Mouse (Mus musculus) Patski (cell line): ENCODE data around the gene Ppp3r1. TPM values are rescaled to one million over a fixed set of nuclear protein-coding genes. Genes with fewer than 3 reads are reported as not detected.
"Not testable (repeated sequence)": the region's sequence is repeated elsewhere in the genome, so short reads cannot be mapped to it uniquely, and the experiment has no call there.

Experiments used
- ATAC-seq: fragments of 100-300 bp; one replicate; pipeline ENCODE4 v1.8.0; 2021
- CTCF ChIA-PET: fragments of 350-600 bp; sonication (Branson Sonifier 250); formaldehyde crosslinking; loops from one replicate; lab custom pipeline; 2022; ENCODE audit warnings: inconsistent platforms; lab: Charles Lee
- POLR2A ChIA-PET: fragments of 350-600 bp; sonication (Branson Sonifier 250); formaldehyde crosslinking; loops from one replicate; lab custom pipeline; 2022; ENCODE audit warnings: antibody characterized with exemption, inconsistent platforms; lab: Charles Lee
- DNase-seq: peaks from one replicate; pipeline ENCODE4 v3.0.0-alpha.2; 2011; ENCODE audit warnings: low read depth, low spot score
- H3K27me3 ChIP-seq: fragments of 371-371 bp; one replicate; pipeline ENCODE4 v1.5.1; 2021
- CTCF ChIP-seq: fragments of 100-300 bp; IDR thresholded peaks from one replicate; pipeline ENCODE4 v1.5.1; 2021
- in situ Hi-C: fragments of 300-500 bp; cut with MboI; formaldehyde crosslinking; loops from 3 replicates; pipeline ENCODE4 v1.11.1; 2018; ENCODE audit warnings: low pct_unique_long_range_greater_than_20kb, mixed read lengths
- polyA plus RNA-seq: library from polyadenylated mRNA; unstranded; gene quantifications from one replicate; pipeline ENCODE4 v1.2.3, GENCODE M21; 2021

Gene Ppp3r1
- polyA plus RNA-seq, 1 experiment from 2014 or later = 103 TPM

- ATAC-seq (no peak), DNase-seq (no peak)
- no peaks in the 10 kb centered on the region for H3K27me3 ChIP-seq
- no peak for TF ChIP-seq CTCF
- CTCF ChIA-PET = interaction anchor here (1.1 kb wide), 1 partner anchor 8 kb away, joined by 3 read pairs; no protein-coding TSS in a partner anchor
- POLR2A ChIA-PET = no interaction called here
- in situ Hi-C loops = no loop called here
Observed at GRCm38 (mm10) chr11:17236449-17237037, 77.5 kb downstream of the Ppp3r1 start.

- ATAC-seq, POLR2A ChIA-PET, DNase-seq, H3K27me3 ChIP-seq, in situ Hi-C loops: not testable (repeated sequence)
- CTCF ChIA-PET = interaction anchor here (0.9 to 1.1 kb wide), 2 partner anchors 12 to 26 kb away, joined by 3 to 4 read pairs; no protein-coding TSS in a partner anchor
Observed at GRCm38 (mm10) chr11:17238598-17238997, 79.5 kb downstream of the Ppp3r1 start.

GRCm38 (mm10) chr11:17248715-17249114, 89.7 kb downstream of the Ppp3r1 start:
- ChIA-PET CTCF (no interaction called here), POLR2A (no interaction called here)
- peaks cover 8% of the 10 kb centered on the region for H3K27me3 ChIP-seq
- ATAC-seq (no peak), DNase-seq (no peak)
- in situ Hi-C loops = no loop called here
- no peak for TF ChIP-seq CTCF

Other genes with a start within 250 kb of the Ppp3r1 start
- 2.5 TPM for gene Fbxo48, start 207.9 kb upstream of the Ppp3r1 start, polyA plus RNA-seq
- 0.08 TPM for gene Cnrip1, start 107.7 kb upstream of the Ppp3r1 start, polyA plus RNA-seq
- not detected for gene Plek, start 106.9 kb upstream of the Ppp3r1 start, polyA plus RNA-seq
- 19.8 TPM for gene Wdr92, start 22.8 kb downstream of the Ppp3r1 start, polyA plus RNA-seq
- gene Pno1, start 52.3 kb downstream of the Ppp3r1 start, polyA plus RNA-seq = 56.2 TPM
- gene C1d, start 98.3 kb downstream of the Ppp3r1 start, polyA plus RNA-seq = 88.5 TPM